Mouse (Mus musculus): ENCODE data around the gene Dpep2nb. TPM values are rescaled to one million over a fixed set of nuclear protein-coding genes. Genes with fewer than 3 reads are reported as not detected.
A peak's percentile ranks its signal among the peaks of the same experiment; 100 is the strongest.

Dpep2nb gene
- polyA plus RNA-seq, 1 experiment, result not detected

DNA sequence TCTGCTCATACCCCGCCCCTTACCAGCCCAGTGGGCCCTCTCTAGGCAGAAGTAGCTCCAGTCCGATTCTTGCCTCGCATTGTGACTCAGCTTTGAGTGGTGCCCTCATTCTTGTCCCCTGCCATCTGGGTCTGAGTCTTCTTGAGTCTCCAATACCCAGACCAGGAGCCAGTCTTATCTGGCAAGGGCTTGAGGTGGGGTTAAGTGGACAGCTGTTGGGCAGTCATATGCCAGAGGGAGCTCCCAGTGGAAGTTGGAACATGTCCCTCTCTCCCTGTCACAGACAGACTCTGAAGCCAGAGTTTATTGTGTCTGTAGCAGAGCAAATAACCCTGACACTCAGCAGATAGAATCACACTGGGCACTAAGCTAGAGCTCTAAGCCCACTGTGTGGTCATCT lies 45.3 kb upstream of the Dpep2nb start:
- peak overlapping the region; percentile 38 for H3K4me2 ChIP-seq (ENCODE audit: low read depth)
- no peaks in the 10 kb centered on the region for H3K79me2 ChIP-seq (ENCODE audit: control insufficient read depth, insufficient read depth)
- H3K27me3 ChIP-seq (ENCODE audit: control insufficient read depth, insufficient read depth, insufficient read length), result no peaks in the 10 kb centered on the region
- no peak overlapping the region for H3K4me3 ChIP-seq
- peaks cover 16% of the 10 kb centered on the region for H3K36me3 ChIP-seq (ENCODE audit: control insufficient read depth, insufficient read depth)
- H3ac ChIP-seq (ENCODE audit: control insufficient read depth, insufficient read length), result no peak overlapping the region
- TF ChIP-seq SRF (IDR thresholded peaks at IDR 0.05; ENCODE audit: control insufficient read depth, insufficient read length, low read depth) (no peak), TCF12 (IDR thresholded peaks at IDR 0.05; ENCODE audit: insufficient read depth, poor library complexity, severe bottlenecking) (peak; percentile 76), MYOG (IDR thresholded peaks at IDR 0.05; ENCODE audit: control insufficient read depth in 1 of 3, insufficient read depth in 1 of 3, insufficient read length in 2 of 3, low read depth in 2 of 3) (peak in 2 of 3 experiments; percentile 91 to 97), MYOD1 (IDR thresholded peaks at IDR 0.05; ENCODE audit: control insufficient read depth in 1 of 3, insufficient read length in 2 of 3, low read depth in 2 of 3) (peak; percentile 39 to 80 (median 56)), POLR2A (IDR thresholded peaks at IDR 0.05; ENCODE audit: insufficient read length, low read depth) (peak; percentile 19)

DNA sequence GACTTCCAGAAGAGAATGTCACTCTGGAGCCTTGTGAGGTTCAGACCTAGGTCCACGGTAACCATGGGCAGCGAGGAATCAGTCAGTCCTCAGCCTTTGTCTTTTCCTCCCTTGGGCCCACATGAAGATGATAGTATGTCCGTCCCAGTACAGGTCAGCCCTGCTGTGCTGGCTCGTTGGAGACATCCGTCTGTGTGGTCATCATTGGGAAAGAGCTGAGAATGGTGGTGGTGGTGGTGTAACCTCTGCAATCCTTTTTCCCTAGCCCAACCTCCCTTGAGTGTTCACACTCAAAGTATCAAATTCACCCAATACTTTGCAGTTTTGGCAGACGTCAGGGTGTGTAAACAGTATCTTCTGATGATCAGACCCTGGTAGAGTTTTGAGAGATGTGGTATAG lies 44.1 kb upstream of the Dpep2nb start:
- no peak overlapping the region for H3K4me3 ChIP-seq
- TF ChIP-seq MYOD1 (IDR thresholded peaks at IDR 0.05; ENCODE audit: control insufficient read depth in 1 of 3, insufficient read length in 2 of 3, low read depth in 2 of 3) (no peak), CEBPB (IDR thresholded peaks at IDR 0.05; ENCODE audit: insufficient read depth, poor library complexity, severe bottlenecking) (no peak), REST (IDR thresholded peaks at IDR 0.05; ENCODE audit: insufficient read depth, insufficient read length) (no peak), MAX (IDR thresholded peaks at IDR 0.05; ENCODE audit: low read depth) (no peak), POLR2AphosphoS2 (IDR thresholded peaks at IDR 0.05; ENCODE audit: insufficient read length, low read depth) (no peak), TCF3 (IDR thresholded peaks at IDR 0.05; ENCODE audit: insufficient read length, low read depth) (no peak), E2F4 (IDR thresholded peaks at IDR 0.05; ENCODE audit: insufficient read depth) (no peak), MYOG (IDR thresholded peaks at IDR 0.05; ENCODE audit: control insufficient read depth in 1 of 3, insufficient read depth in 1 of 3, insufficient read length in 2 of 3, low read depth in 2 of 3) (no peak), POLR2A (IDR thresholded peaks at IDR 0.05; ENCODE audit: insufficient read length, low read depth) (no peak), USF1 (IDR thresholded peaks at IDR 0.05; ENCODE audit: low read depth) (no peak), SRF (IDR thresholded peaks at IDR 0.05; ENCODE audit: control insufficient read depth, insufficient read length, low read depth) (no peak), TCF12 (IDR thresholded peaks at IDR 0.05; ENCODE audit: insufficient read depth, poor library complexity, severe bottlenecking) (no peak)
- H3K4me2 ChIP-seq (ENCODE audit: low read depth), result no peak overlapping the region

DNA sequence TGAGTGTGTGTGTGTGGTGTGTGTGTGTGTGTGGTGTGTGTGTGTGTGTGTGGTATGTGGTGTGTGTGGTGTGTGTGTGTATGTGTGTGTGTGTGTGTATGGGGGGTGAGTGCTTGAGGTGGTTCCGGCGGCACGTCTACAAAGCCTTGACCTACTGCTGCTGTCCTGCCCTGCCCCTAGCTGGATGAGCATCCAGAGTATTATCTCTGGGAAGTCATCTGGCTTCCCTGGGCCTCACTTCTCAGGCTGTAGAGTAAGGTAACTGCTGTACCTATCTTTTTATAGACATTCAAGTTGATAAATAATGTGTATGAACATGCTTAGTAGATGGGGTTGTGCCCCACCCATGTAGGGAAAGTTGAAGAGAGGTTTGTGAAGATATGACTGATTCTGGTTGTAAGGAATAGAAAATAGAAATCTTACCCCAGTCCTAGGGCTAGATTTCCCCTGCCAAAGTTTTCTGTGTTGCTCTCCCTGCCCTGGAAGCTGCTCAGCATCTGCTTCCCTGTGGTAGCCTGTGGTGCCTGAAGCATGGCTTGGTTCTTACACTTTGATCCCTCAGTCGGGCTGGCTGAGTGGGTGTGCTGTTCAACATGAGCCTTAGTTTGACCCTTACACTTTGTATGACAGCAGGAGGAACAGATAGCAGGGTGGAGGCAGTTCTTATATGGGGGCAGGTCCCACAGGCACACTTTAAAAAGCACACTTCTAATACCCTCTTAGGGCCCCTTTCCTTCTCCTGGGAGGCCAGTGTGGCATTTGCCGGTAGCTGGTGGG lies 42.3 kb upstream of the Dpep2nb start:
- H3K79me2 ChIP-seq (ENCODE audit: control insufficient read depth, insufficient read depth), result no peaks in the 10 kb centered on the region
- H3ac ChIP-seq (ENCODE audit: control insufficient read depth, insufficient read length), result no peak overlapping the region
- H3K4me3 ChIP-seq, result no peak overlapping the region
- H3K4me2 ChIP-seq (ENCODE audit: low read depth), result peak overlapping the region; percentile 1
- no peak for TF ChIP-seq MYOG (IDR thresholded peaks at IDR 0.05; ENCODE audit: control insufficient read depth in 1 of 3, insufficient read depth in 1 of 3, insufficient read length in 2 of 3, low read depth in 2 of 3)
- no peak for TF ChIP-seq POLR2AphosphoS2 (IDR thresholded peaks at IDR 0.05; ENCODE audit: insufficient read length, low read depth)
- H3K36me3 ChIP-seq (ENCODE audit: control insufficient read depth, insufficient read depth), result peaks cover 8% of the 10 kb centered on the region
- no peaks in the 10 kb centered on the region for H3K27me3 ChIP-seq (ENCODE audit: control insufficient read depth, insufficient read depth, insufficient read length)

More for the DNA sequence above, 44.1 kb upstream of the Dpep2nb start:
- Histone ChIP-seq H3K79me2 (ENCODE audit: control insufficient read depth, insufficient read depth) (no peaks in the 10 kb centered on the region), H3ac (ENCODE audit: control insufficient read depth, insufficient read length) (no peak overlapping the region), H3K36me3 (ENCODE audit: control insufficient read depth, insufficient read depth) (peaks cover 16% of the 10 kb centered on the region), H3K27me3 (ENCODE audit: control insufficient read depth, insufficient read depth, insufficient read length) (no peaks in the 10 kb centered on the region)

- H3ac ChIP-seq (ENCODE audit: control insufficient read depth, insufficient read length), result no peak overlapping the region
- H3K27me3 ChIP-seq (ENCODE audit: control insufficient read depth, insufficient read depth, insufficient read length), result no peaks in the 10 kb centered on the region
- no peaks in the 10 kb centered on the region for H3K79me2 ChIP-seq (ENCODE audit: control insufficient read depth, insufficient read depth)
- H3K4me2 ChIP-seq (ENCODE audit: low read depth), result peak overlapping the region; percentile 30
- peaks cover 4% of the 10 kb centered on the region for H3K36me3 ChIP-seq (ENCODE audit: control insufficient read depth, insufficient read depth)
- no peak overlapping the region for H3K4me3 ChIP-seq
- TF ChIP-seq CEBPB (IDR thresholded peaks at IDR 0.05; ENCODE audit: insufficient read depth, poor library complexity, severe bottlenecking) (no peak), USF1 (IDR thresholded peaks at IDR 0.05; ENCODE audit: low read depth) (no peak), POLR2AphosphoS2 (IDR thresholded peaks at IDR 0.05; ENCODE audit: insufficient read length, low read depth) (no peak), POLR2A (IDR thresholded peaks at IDR 0.05; ENCODE audit: insufficient read length, low read depth) (no peak), TCF12 (IDR thresholded peaks at IDR 0.05; ENCODE audit: insufficient read depth, poor library complexity, severe bottlenecking) (no peak), MYOG (IDR thresholded peaks at IDR 0.05; ENCODE audit: control insufficient read depth in 1 of 3, insufficient read depth in 1 of 3, insufficient read length in 2 of 3, low read depth in 2 of 3) (no peak), SRF (IDR thresholded peaks at IDR 0.05; ENCODE audit: control insufficient read depth, insufficient read length, low read depth) (no peak), MAX (IDR thresholded peaks at IDR 0.05; ENCODE audit: low read depth) (no peak), REST (IDR thresholded peaks at IDR 0.05; ENCODE audit: insufficient read depth, insufficient read length) (no peak), MYOD1 (IDR thresholded peaks at IDR 0.05; ENCODE audit: control insufficient read depth in 1 of 3, insufficient read length in 2 of 3, low read depth in 2 of 3) (no peak)
Observed at GRCm38 (mm10) chr8:106046872-106047559, 41.2 kb upstream of the Dpep2nb start.

- H3K79me2 ChIP-seq (ENCODE audit: control insufficient read depth, insufficient read depth), result no peaks in the 10 kb centered on the region
- TF ChIP-seq MAX (IDR thresholded peaks at IDR 0.05; ENCODE audit: low read depth) (no peak), SRF (IDR thresholded peaks at IDR 0.05; ENCODE audit: control insufficient read depth, insufficient read length, low read depth) (no peak), CEBPB (IDR thresholded peaks at IDR 0.05; ENCODE audit: insufficient read depth, poor library complexity, severe bottlenecking) (no peak), TCF3 (IDR thresholded peaks at IDR 0.05; ENCODE audit: insufficient read length, low read depth) (peak; percentile 98), MYOD1 (IDR thresholded peaks at IDR 0.05; ENCODE audit: control insufficient read depth in 1 of 3, insufficient read length in 2 of 3, low read depth in 2 of 3) (peak; percentile 87 to 99 (median 98)), POLR2AphosphoS2 (IDR thresholded peaks at IDR 0.05; ENCODE audit: insufficient read length, low read depth) (no peak), POLR2A (IDR thresholded peaks at IDR 0.05; ENCODE audit: insufficient read length, low read depth) (peak; percentile 27), TCF12 (IDR thresholded peaks at IDR 0.05; ENCODE audit: insufficient read depth, poor library complexity, severe bottlenecking) (peak; percentile 99), MYOG (IDR thresholded peaks at IDR 0.05; ENCODE audit: control insufficient read depth in 1 of 3, insufficient read depth in 1 of 3, insufficient read length in 2 of 3, low read depth in 2 of 3) (peak; percentile 100)
- no peaks in the 10 kb centered on the region for H3K36me3 ChIP-seq (ENCODE audit: control insufficient read depth, insufficient read depth)
- H3K4me3 ChIP-seq, result no peak overlapping the region
- H3K27me3 ChIP-seq (ENCODE audit: control insufficient read depth, insufficient read depth, insufficient read length), result no peaks in the 10 kb centered on the region
- H3ac ChIP-seq (ENCODE audit: control insufficient read depth, insufficient read length), result no peak overlapping the region
- H3K4me2 ChIP-seq (ENCODE audit: low read depth), result peak overlapping the region; percentile 58
Observed at GRCm38 (mm10) chr8:106044151-106044550, 38.4 kb upstream of the Dpep2nb start.
